ENCODE assay signal across 8 mouse cellular contexts in genomic region chr17:86166567-86167319, GRCm38 (mm10). TPM values are rescaled to one million over a fixed set of nuclear protein-coding genes. Genes with fewer than 3 reads are reported as not detected.
A peak's percentile ranks its signal among the peaks of the same experiment; 100 is the strongest.
DNase-seq lines count a peak whose midpoint lies in the region; ATAC-seq lines count a peak whose summit lies in the region.

No protein-coding gene starts in this region.

- under 1% methylated on average over 46 of the region's 46 CpGs for WGBS in hindbrain, embryonic 13.5 days
- WGBS in macrophage (ENCODE audit: missing documents), result under 1% methylated on average over 46 of the region's 46 CpGs

- H3K4me1 ChIP-seq in hindbrain, embryonic 13.5 days (replicated peaks), result peaks cover 46% of the 10 kb centered on the region

- no peaks in the 10 kb centered on the region for H3K9me3 ChIP-seq in hindbrain, embryonic 13.5 days

- ATAC-seq in hindbrain, embryonic 13.5 days (ENCODE audit: low FRiP score), result peak; percentile 57

- 0 out of 2 replicates have a peak, but pooled peaks cover 4% of the 10 kb centered on the region for H3K27me3 ChIP-seq in hindbrain, embryonic 13.5 days

- peak overlapping the region; percentile 88 for H3K9ac ChIP-seq in hindbrain, embryonic 13.5 days

- H3K4me3 ChIP-seq in hindbrain, embryonic 13.5 days, result peak overlapping the region; percentile 73
- peak overlapping the region; percentile 95 for H3K4me3 ChIP-seq in macrophage (ENCODE audit: inconsistent target)

- no peaks in the 10 kb centered on the region for H3K36me3 ChIP-seq in hindbrain, embryonic 13.5 days
- H3K36me3 ChIP-seq in macrophage (ENCODE audit: inconsistent target), result no peaks in the 10 kb centered on the region

- peak; percentile 72 for DNase-seq in MN1 (ENCODE audit: low spot score)
- peak; percentile 82 to 85 for DNase-seq in cerebellum, adult 18-20 months
- DNase-seq in frontal cortex, postnatal 14 days (ENCODE audit: low spot score in 2 of 2), result peak; percentile 48 to 51
- peak; percentile 73 for DNase-seq in layer of hippocampus, postnatal 36 days
- peak; percentile 54 to 66 for DNase-seq in right cerebral cortex, adult 2 months (ENCODE audit: low spot score in 2 of 2)
- peak; percentile 78 for DNase-seq in urinary bladder, adult 2 months (ENCODE audit: low spot score)

- peak overlapping the region; percentile 94 for H3K27ac ChIP-seq in hindbrain, embryonic 13.5 days
- H3K27ac ChIP-seq in macrophage, result peak overlapping the region; percentile 74

- peaks cover 8% of the 10 kb centered on the region; the same call in 1 of the 2 replicates for H3K79me2 ChIP-seq in macrophage (ENCODE audit: inconsistent target)

- H3K4me2 ChIP-seq in hindbrain, embryonic 13.5 days, result peak overlapping the region; percentile 92

RNA-seq across cellular contexts. Expression of gene Prkce, which starts 0.8 kb away (rescaled TPM):
- 18.7 and 19.8 TPM in 2 replicates for polyA plus RNA-seq in hindbrain, embryonic 13.5 days (2015; fragmentation: Nextera tagmentation; extraction: Ambion mirVana)
- 100 to 1,000 TPM; 416 to 425 TPM for total RNA-seq in layer of hippocampus, postnatal 36 days (2021)
- 10 to 100 TPM; 10.6 to 26.8 (median 15.6) TPM for total RNA-seq in macrophage (2018; cell fraction: chromatin; rRNA removed)
- 1 to 10 TPM; 1.5 to 2.7 (median 2.1) TPM for total RNA-seq in macrophage (2018; cell fraction: cytosol; rRNA removed)
- total RNA-seq in macrophage (2018; cell fraction: nucleus; rRNA removed), result 10 to 100 TPM in 6 of 26 experiments, 1 to 10 TPM in 20; 2.9 to 15.3 (median 6.6) TPM
- 0.83 to 1.3 TPM (median 1.1 TPM) in 3 replicates for polyA plus RNA-seq in macrophage (2018)
- polyA plus RNA-seq in urinary bladder, adult 2 months (2012; rRNA removed), result 5.8 and 9.3 TPM in 2 replicates

RNA-seq across cellular contexts. Expression of gene Srbd1, which starts 21.8 kb away (rescaled TPM):
- 15.8 and 16.6 TPM in 2 replicates for polyA plus RNA-seq in hindbrain, embryonic 13.5 days (2015; fragmentation: Nextera tagmentation; extraction: Ambion mirVana)
- 10 to 100 TPM; 16.2 to 16.6 TPM for total RNA-seq in layer of hippocampus, postnatal 36 days (2021)
- total RNA-seq in macrophage (2018; cell fraction: chromatin; rRNA removed), result 10 to 100 TPM in 25 of 26 experiments, 1 to 10 TPM in 1; 7.4 to 58.1 (median 46.2) TPM
- 10 to 100 TPM in 18 of 26 experiments, 1 to 10 TPM in 8; 7.3 to 15.6 (median 10.8) TPM for total RNA-seq in macrophage (2018; cell fraction: cytosol; rRNA removed)
- 10 to 100 TPM in 20 of 26 experiments, 1 to 10 TPM in 6; 4.9 to 44.1 (median 22.4) TPM for total RNA-seq in macrophage (2018; cell fraction: nucleus; rRNA removed)
- 8.3 to 18.6 TPM (median 14.4 TPM) in 3 replicates for polyA plus RNA-seq in macrophage (2018)
- polyA plus RNA-seq in urinary bladder, adult 2 months (2012; rRNA removed), result 5.9 and 7.7 TPM in 2 replicates

Comparison
In these comparisons a context has a peak if more than half of its experiments do, and no peak if none do; other contexts are left out.
1. Peak in every context shown above with its lines: DNase-seq, ATAC-seq, H3K4me3 ChIP-seq and H3K27ac ChIP-seq.